Mouse (Mus musculus): ENCODE measurements around the gene Gm49405.
"Not testable (repeated sequence)": the region's sequence is repeated elsewhere in the genome, so short reads cannot be mapped to it uniquely, and the experiment has no call there.

Gene Gm49405

GRCm38 (mm10) chr19:4014802-4015201 is 14.4 kb downstream of the Gm49405 start:
- H3K36me3 ChIP-seq (ENCODE audit: control insufficient read depth, insufficient read depth, low read length, poor library complexity, severe bottlenecking), result no peaks in the 10 kb centered on the region
- H3K27me3 ChIP-seq (ENCODE audit: control insufficient read depth, insufficient read depth, low read length, poor library complexity, severe bottlenecking), result no peaks in the 10 kb centered on the region
- no peak for DNase-seq (ENCODE audit: low read depth, low spot score)

GRCm38 (mm10) chr19:4015635-4016034 is 15.2 kb downstream of the Gm49405 start:
- no peaks in the 10 kb centered on the region for H3K27me3 ChIP-seq (ENCODE audit: control insufficient read depth, insufficient read depth, low read length, poor library complexity, severe bottlenecking)
- no peaks in the 10 kb centered on the region for H3K36me3 ChIP-seq (ENCODE audit: control insufficient read depth, insufficient read depth, low read length, poor library complexity, severe bottlenecking)
- no peak for DNase-seq (ENCODE audit: low read depth, low spot score)

- DNase-seq (ENCODE audit: low read depth, low spot score), result no peak
- Histone ChIP-seq H3K27me3 (ENCODE audit: control insufficient read depth, insufficient read depth, low read length, poor library complexity, severe bottlenecking) (no peaks in the 10 kb centered on the region), H3K36me3 (ENCODE audit: control insufficient read depth, insufficient read depth, low read length, poor library complexity, severe bottlenecking) (no peaks in the 10 kb centered on the region)
Measured at GRCm38 (mm10) chr19:4017921-4018587, 17.6 kb downstream of the Gm49405 start.

GRCm38 (mm10) chr19:4018743-4019583 is 18.5 kb downstream of the Gm49405 start:
- peak; percentile 85 for DNase-seq (ENCODE audit: low read depth, low spot score)
- Histone ChIP-seq H3K36me3 (ENCODE audit: control insufficient read depth, insufficient read depth, low read length, poor library complexity, severe bottlenecking) (no peaks in the 10 kb centered on the region), H3K27me3 (ENCODE audit: control insufficient read depth, insufficient read depth, low read length, poor library complexity, severe bottlenecking) (no peaks in the 10 kb centered on the region)

- no peaks in the 10 kb centered on the region for H3K36me3 ChIP-seq (ENCODE audit: control insufficient read depth, insufficient read depth, low read length, poor library complexity, severe bottlenecking)
- no peak for DNase-seq (ENCODE audit: low read depth, low spot score)
- no peaks in the 10 kb centered on the region for H3K27me3 ChIP-seq (ENCODE audit: control insufficient read depth, insufficient read depth, low read length, poor library complexity, severe bottlenecking)
Measured at GRCm38 (mm10) chr19:4023185-4023584, 22.8 kb downstream of the Gm49405 start.

- Histone ChIP-seq H3K27me3 (ENCODE audit: control insufficient read depth, insufficient read depth, low read length, poor library complexity, severe bottlenecking) (no peaks in the 10 kb centered on the region), H3K36me3 (ENCODE audit: control insufficient read depth, insufficient read depth, low read length, poor library complexity, severe bottlenecking) (no peaks in the 10 kb centered on the region)
- DNase-seq (ENCODE audit: low read depth, low spot score), result no peak
Measured at GRCm38 (mm10) chr19:4027576-4027975, 27.1 kb downstream of the Gm49405 start.

- H3K36me3 ChIP-seq (ENCODE audit: control insufficient read depth, insufficient read depth, low read length, poor library complexity, severe bottlenecking), result no peaks in the 10 kb centered on the region
- no peaks in the 10 kb centered on the region for H3K27me3 ChIP-seq (ENCODE audit: control insufficient read depth, insufficient read depth, low read length, poor library complexity, severe bottlenecking)
- no peak for DNase-seq (ENCODE audit: low read depth, low spot score)
Measured at GRCm38 (mm10) chr19:4032668-4033067, 32.2 kb downstream of the Gm49405 start.

GRCm38 (mm10) chr19:4033298-4033697 is 32.9 kb downstream of the Gm49405 start:
- Histone ChIP-seq H3K27me3 (ENCODE audit: control insufficient read depth, insufficient read depth, low read length, poor library complexity, severe bottlenecking) (no peaks in the 10 kb centered on the region), H3K36me3 (ENCODE audit: control insufficient read depth, insufficient read depth, low read length, poor library complexity, severe bottlenecking) (no peaks in the 10 kb centered on the region)

GRCm38 (mm10) chr19:4033742-4034141 is 33.3 kb downstream of the Gm49405 start:
- DNase-seq (ENCODE audit: low read depth, low spot score), result no peak
- H3K27me3 ChIP-seq (ENCODE audit: control insufficient read depth, insufficient read depth, low read length, poor library complexity, severe bottlenecking), result no peaks in the 10 kb centered on the region
- no peaks in the 10 kb centered on the region for H3K36me3 ChIP-seq (ENCODE audit: control insufficient read depth, insufficient read depth, low read length, poor library complexity, severe bottlenecking)

More at GRCm38 (mm10) chr19:4033298-4033697, 32.9 kb downstream of the Gm49405 start:
- DNase-seq (ENCODE audit: low read depth, low spot score), result no peak

GRCm38 (mm10) chr19:4036327-4037045 is 36.1 kb downstream of the Gm49405 start:
- Histone ChIP-seq H3K36me3 (ENCODE audit: control insufficient read depth, insufficient read depth, low read length, poor library complexity, severe bottlenecking) (no peaks in the 10 kb centered on the region), H3K27me3 (ENCODE audit: control insufficient read depth, insufficient read depth, low read length, poor library complexity, severe bottlenecking) (no peaks in the 10 kb centered on the region)
- no peak for DNase-seq (ENCODE audit: low read depth, low spot score)

- H3K27me3 ChIP-seq (ENCODE audit: control insufficient read depth, insufficient read depth, low read length, poor library complexity, severe bottlenecking); DNase-seq (ENCODE audit: low read depth, low spot score); H3K36me3 ChIP-seq (ENCODE audit: control insufficient read depth, insufficient read depth, low read length, poor library complexity, severe bottlenecking): not testable (repeated sequence)
Measured at GRCm38 (mm10) chr19:4037154-4037787, 36.8 kb downstream of the Gm49405 start.

- Histone ChIP-seq H3K36me3 (ENCODE audit: control insufficient read depth, insufficient read depth, low read length, poor library complexity, severe bottlenecking) (no peaks in the 10 kb centered on the region), H3K27me3 (ENCODE audit: control insufficient read depth, insufficient read depth, low read length, poor library complexity, severe bottlenecking) (no peaks in the 10 kb centered on the region)
- peak; percentile 83 for DNase-seq (ENCODE audit: low read depth, low spot score)
Measured at GRCm38 (mm10) chr19:4037788-4038232, 37.4 kb downstream of the Gm49405 start, which contains the start of gene Gstp1. Gstp1 (minus strand) TSS chr19:4037985.

- H3K27me3 ChIP-seq (ENCODE audit: control insufficient read depth, insufficient read depth, low read length, poor library complexity, severe bottlenecking); H3K36me3 ChIP-seq (ENCODE audit: control insufficient read depth, insufficient read depth, low read length, poor library complexity, severe bottlenecking); DNase-seq (ENCODE audit: low read depth, low spot score): not testable (repeated sequence)
Measured at GRCm38 (mm10) chr19:4040941-4041340, 40.5 kb downstream of the Gm49405 start.

- H3K27me3 ChIP-seq (ENCODE audit: control insufficient read depth, insufficient read depth, low read length, poor library complexity, severe bottlenecking); DNase-seq (ENCODE audit: low read depth, low spot score): not testable (repeated sequence)
Measured at GRCm38 (mm10) chr19:4041500-4041899, 41.1 kb downstream of the Gm49405 start.

More at GRCm38 (mm10) chr19:4041500-4041899, 41.1 kb downstream of the Gm49405 start:
- not testable (repeated sequence) for H3K36me3 ChIP-seq (ENCODE audit: control insufficient read depth, insufficient read depth, low read length, poor library complexity, severe bottlenecking)
